8 mouse cellular contexts compared by ENCODE assay signal in the genomic region with DNA sequence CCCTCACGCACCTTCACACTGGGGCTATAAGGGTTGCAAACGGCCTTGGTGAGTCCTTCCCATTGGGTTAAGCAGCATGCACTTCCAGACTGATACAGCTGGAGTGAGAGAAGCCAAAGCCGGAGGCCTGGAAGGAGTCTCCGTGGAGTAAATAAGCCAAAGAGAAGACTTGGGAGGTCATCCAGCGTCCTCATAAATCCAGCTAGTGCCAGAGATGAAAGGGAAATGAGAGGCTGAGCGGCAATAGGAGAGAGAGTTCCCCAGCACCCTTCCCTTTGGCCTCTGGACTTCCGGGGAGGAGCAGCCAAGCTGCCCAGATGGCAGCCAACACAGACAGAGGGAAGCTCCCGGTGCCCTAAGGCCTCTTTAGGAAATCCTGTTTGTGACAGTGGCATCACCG. TPM values are rescaled to one million over a fixed set of nuclear protein-coding genes. Genes with fewer than 3 reads are reported as not detected.
DNase-seq lines count a peak whose midpoint lies in the region; ATAC-seq lines count a peak whose summit lies in the region.

No protein-coding gene starts in this region.

- H3K9me3 ChIP-seq in liver, embryonic 11.5 days (ENCODE audit: control insufficient read depth, low read length), result no peaks in the 10 kb centered on the region
- no peaks in the 10 kb centered on the region for H3K9me3 ChIP-seq in liver, embryonic 15.5 days (replicated peaks)
- H3K9me3 ChIP-seq in stomach, embryonic 15.5 days, result no peaks in the 10 kb centered on the region
- H3K9me3 ChIP-seq in hindbrain, embryonic 13.5 days, result no peaks in the 10 kb centered on the region

- no peak for ATAC-seq in liver, embryonic 11.5 days (replicated peaks; ENCODE audit: low FRiP score)
- peak; percentile 42 for ATAC-seq in liver, embryonic 15.5 days (ENCODE audit: insufficient read depth)
- peak; percentile 39; the same call in 1 of the 2 replicates for ATAC-seq in stomach, embryonic 15.5 days (ENCODE audit: insufficient read depth, low FRiP score, low read depth)
- ATAC-seq in hindbrain, embryonic 13.5 days (ENCODE audit: low FRiP score), result no peak

- no peak overlapping the region for H3K9ac ChIP-seq in liver, embryonic 11.5 days (ENCODE audit: low read depth, low read length)
- H3K9ac ChIP-seq in liver, embryonic 15.5 days, result no peak overlapping the region
- H3K9ac ChIP-seq in stomach, embryonic 15.5 days, result no peak overlapping the region
- no peak overlapping the region for H3K9ac ChIP-seq in hindbrain, embryonic 13.5 days

- H3K36me3 ChIP-seq in liver, embryonic 11.5 days (ENCODE audit: control insufficient read depth, insufficient read depth, low read length), result no peaks in the 10 kb centered on the region
- H3K36me3 ChIP-seq in liver, embryonic 15.5 days (replicated peaks), result peaks cover 5% of the 10 kb centered on the region; the same call in 1 of the 2 replicates
- no peaks in the 10 kb centered on the region for H3K36me3 ChIP-seq in stomach, embryonic 15.5 days
- no peaks in the 10 kb centered on the region for H3K36me3 ChIP-seq in hindbrain, embryonic 13.5 days

- no peak overlapping the region for H3K27ac ChIP-seq in liver, embryonic 11.5 days (ENCODE audit: low read depth, low read length)
- peak overlapping the region; percentile 56 for H3K27ac ChIP-seq in liver, embryonic 15.5 days (replicated peaks)
- peak overlapping the region; percentile 54; the same call in 1 of the 2 replicates for H3K27ac ChIP-seq in stomach, embryonic 15.5 days
- H3K27ac ChIP-seq in hindbrain, embryonic 13.5 days, result no peak overlapping the region

- peaks cover 7% of the 10 kb centered on the region; the same call in 1 of the 2 replicates for H3K4me1 ChIP-seq in liver, embryonic 11.5 days (replicated peaks; ENCODE audit: control insufficient read depth, insufficient read depth, low read length)
- peaks cover 37% of the 10 kb centered on the region for H3K4me1 ChIP-seq in liver, embryonic 15.5 days (replicated peaks)
- no peaks in the 10 kb centered on the region for H3K4me1 ChIP-seq in stomach, embryonic 15.5 days
- no peaks in the 10 kb centered on the region for H3K4me1 ChIP-seq in hindbrain, embryonic 13.5 days (replicated peaks)

- DNase-seq in liver, result peak; percentile 25
- no peak for DNase-seq in liver, embryonic 11.5 days (ENCODE audit: low spot score)
- DNase-seq in heart, postnatal 36 days, result peak; percentile 61 to 74
- no peak for DNase-seq in right cerebral cortex, postnatal 10 days (ENCODE audit: low spot score in 2 of 2)
- DNase-seq in left cerebral cortex, adult 11 months (ENCODE audit: low spot score), result no peak

- WGBS in liver, embryonic 11.5 days, result 65% methylated on average over 9 of the region's 9 CpGs
- 45% methylated on average over 9 of the region's 9 CpGs for WGBS in liver, embryonic 15.5 days (ENCODE audit: insufficient replicate concordance)
- WGBS in stomach, embryonic 15.5 days, result 50% methylated on average over 9 of the region's 9 CpGs
- 79% methylated on average over 9 of the region's 9 CpGs for WGBS in hindbrain, embryonic 13.5 days

- no peak overlapping the region for H3K4me2 ChIP-seq in liver, embryonic 11.5 days
- H3K4me2 ChIP-seq in liver, embryonic 15.5 days, result peak overlapping the region; percentile 20; the same call in 1 of the 2 replicates
- H3K4me2 ChIP-seq in stomach, embryonic 15.5 days, result no peak overlapping the region
- H3K4me2 ChIP-seq in hindbrain, embryonic 13.5 days, result no peak overlapping the region

- intact Hi-C loops in heart, postnatal 36 days (cut with DNase I), result no loop called here

- H3K27me3 ChIP-seq in liver, embryonic 11.5 days (replicated peaks; ENCODE audit: control insufficient read depth, insufficient read depth, low read length), result no peaks in the 10 kb centered on the region
- no peaks in the 10 kb centered on the region for H3K27me3 ChIP-seq in liver, embryonic 15.5 days
- no peaks in the 10 kb centered on the region for H3K27me3 ChIP-seq in stomach, embryonic 15.5 days (replicated peaks)
- no peaks in the 10 kb centered on the region for H3K27me3 ChIP-seq in hindbrain, embryonic 13.5 days

- H3K4me3 ChIP-seq in liver, embryonic 11.5 days (ENCODE audit: low read depth, low read length), result no peak overlapping the region
- no peak overlapping the region for H3K4me3 ChIP-seq in liver, embryonic 15.5 days (replicated peaks)
- no peak overlapping the region for H3K4me3 ChIP-seq in stomach, embryonic 15.5 days (replicated peaks)
- no peak overlapping the region for H3K4me3 ChIP-seq in hindbrain, embryonic 13.5 days

RNA-seq across cellular contexts. Expression of gene Fam133b, which starts 52.5 kb away (rescaled TPM):
- polyA plus RNA-seq in liver, embryonic 11.5 days (2014; fragmentation: Nextera tagmentation; extraction: Ambion mirVana), result 26.2 and 28.4 TPM in 2 replicates
- total RNA-seq in heart, postnatal 36 days (2021), result 10 to 100 TPM; 10.9 to 11.9 TPM
- 8.6 and 9.2 TPM in 2 replicates for polyA plus RNA-seq in liver, embryonic 15.5 days (2015; fragmentation: Nextera tagmentation; extraction: Ambion mirVana)
- 24.8 TPM in 2 replicates for polyA plus RNA-seq in stomach, embryonic 15.5 days (2015; fragmentation: Nextera tagmentation; extraction: Ambion mirVana)
- 29.3 and 32.1 TPM in 2 replicates for polyA plus RNA-seq in hindbrain, embryonic 13.5 days (2015; fragmentation: Nextera tagmentation; extraction: Ambion mirVana)

Comparison
In these comparisons a context has a peak if more than half of its experiments do, and no peak if none do; other contexts are left out.
1. DNase-seq: peak in liver (single experiment) and heart, postnatal 36 days (2 of 2); none in liver, embryonic 11.5 days (single experiment), right cerebral cortex, postnatal 10 days (0 of 2) and left cerebral cortex, adult 11 months (single experiment).
2. ATAC-seq: peak in liver, embryonic 15.5 days (single experiment) and stomach, embryonic 15.5 days (single experiment); none in liver, embryonic 11.5 days (single experiment) and hindbrain, embryonic 13.5 days (single experiment).
3. H3K27ac ChIP-seq: peak in liver, embryonic 15.5 days (single experiment) and stomach, embryonic 15.5 days (single experiment); none in liver, embryonic 11.5 days (single experiment) and hindbrain, embryonic 13.5 days (single experiment).